Mouse (Mus musculus) lung, embryonic 14.5 days (tissue): ENCODE results near the gene Antxr2. TPM values are rescaled to one million over a fixed set of nuclear protein-coding genes. Genes with fewer than 3 reads are reported as not detected.

Source experiments
- ATAC-seq: fragments of 200-750 bp; cut with Nextera tagmentation; 2 replicates; pipeline ENCODE4 v1.8.0; 2017; ENCODE audit warnings: mild to moderate bottlenecking, moderate TSS enrichment, moderate library complexity; ENCODE audit not compliant: insufficient read depth
- DNase-seq: peaks from one replicate; pipeline ENCODE4 v3.0.0-alpha.2; 2015
- H3K27ac ChIP-seq: fragments of 300-500 bp; sonication (generic); 2 replicates; pipeline ENCODE4 v1.5.1; 2014; ENCODE audit warnings: low read depth, mild to moderate bottlenecking, moderate library complexity
- H3K27me3 ChIP-seq: fragments of 300-500 bp; sonication (generic); 2 replicates; pipeline ENCODE4 v1.6.1; 2014; ENCODE audit warnings: low read length, control low read depth; ENCODE audit not compliant: insufficient read depth
- H3K36me3 ChIP-seq: fragments of 300-500 bp; sonication (generic); 2 replicates; pipeline ENCODE4 v1.6.1; 2014; ENCODE audit warnings: control low read depth; ENCODE audit not compliant: insufficient read depth
- H3K4me1 ChIP-seq: fragments of 300-500 bp; sonication (generic); 2 replicates; pipeline ENCODE4 v1.6.1; 2014; ENCODE audit warnings: antibody characterized with exemption, control low read depth; ENCODE audit not compliant: insufficient read depth
- H3K4me2 ChIP-seq: fragments of 300-500 bp; sonication (generic); 2 replicates; pipeline ENCODE4 v1.6.1; 2014; ENCODE audit warnings: mild to moderate bottlenecking
- H3K4me3 ChIP-seq: fragments of 300-500 bp; sonication (generic); 2 replicates; pipeline ENCODE4 v1.5.1; 2014; ENCODE audit warnings: low read depth, low read length
- H3K9ac ChIP-seq: fragments of 300-500 bp; sonication (generic); 2 replicates; pipeline ENCODE4 v1.6.1; 2014
- H3K9me3 ChIP-seq: fragments of 300-500 bp; sonication (generic); 2 replicates; pipeline ENCODE4 v1.6.1; 2016; ENCODE audit warnings: low read depth, low read length, control low read depth
- CTCF ChIP-seq: IDR thresholded peaks from 2 replicates; pipeline ENCODE4 v1.5.1; 2016; ENCODE audit warnings: antibody characterized with exemption, low read depth
- WGBS: fragments of 180-500 bp; shearing (Covaris S2); extraction: QIAGEN DNeasy Blood & Tissue Kit; methylation state at CpG from one replicate; pipeline ENCODE4 v1.1.7; 2014; 5-methylcytosine and 5-hydroxymethylcytosine counted together
- polyA plus RNA-seq: library from polyadenylated mRNA; unstranded; fragments of >200 nt; fragmentation: Nextera tagmentation; extraction: Ambion mirVana; gene quantifications from 2 replicates; pipeline ENCODE4 v1.2.1, GENCODE M21; 2014

Antxr2 gene
- polyA plus RNA-seq, 1 experiment from 2014 or later = 36.5 TPM

- peaks cover 23% of the 10 kb centered on the region; the same call in 1 of the 2 replicates for H3K36me3 ChIP-seq
- DNase-seq = no peak
Observed at GRCm38 (mm10) chr5:98019396-98019795, 11.4 kb downstream of the Antxr2 start.

GRCm38 (mm10) chr5:98018162-98018561 lies 12.7 kb downstream of the Antxr2 start:
- no peak overlapping the region for H3K9ac ChIP-seq
- no peak overlapping the region for H3K4me2 ChIP-seq
- no peaks in the 10 kb centered on the region for H3K4me1 ChIP-seq
- no peak for TF ChIP-seq CTCF
- no peak overlapping the region for H3K4me3 ChIP-seq
- H3K27me3 ChIP-seq = no peaks in the 10 kb centered on the region
- H3K36me3 ChIP-seq = peaks cover 21% of the 10 kb centered on the region; the same call in 1 of the 2 replicates
- no peaks in the 10 kb centered on the region for H3K9me3 ChIP-seq
- ATAC-seq (no peak), DNase-seq (no peak)
- 77% methylated on average over 6 of the region's 6 CpGs for WGBS
- no peak overlapping the region for H3K27ac ChIP-seq

More at GRCm38 (mm10) chr5:98019396-98019795, 11.4 kb downstream of the Antxr2 start:
- H3K9me3 ChIP-seq = no peaks in the 10 kb centered on the region
- no peak for TF ChIP-seq CTCF
- H3K4me1 ChIP-seq = no peaks in the 10 kb centered on the region
- H3K9ac ChIP-seq = no peak overlapping the region
- no peak for ATAC-seq
- H3K27ac ChIP-seq = no peak overlapping the region
- no peak overlapping the region for H3K4me2 ChIP-seq
- 76% methylated on average over 1 of the region's 1 CpGs for WGBS
- H3K4me3 ChIP-seq = no peak overlapping the region
- no peaks in the 10 kb centered on the region for H3K27me3 ChIP-seq

- H3K4me2 ChIP-seq = no peak overlapping the region
- no peak for DNase-seq
- no peak for ATAC-seq
- no peaks in the 10 kb centered on the region for H3K9me3 ChIP-seq
- no peak overlapping the region for H3K4me3 ChIP-seq
- H3K36me3 ChIP-seq = peaks cover 16% of the 10 kb centered on the region; the same call in 1 of the 2 replicates
- WGBS = 82% methylated on average over 20 of the region's 20 CpGs
- H3K9ac ChIP-seq = no peak overlapping the region
- TF ChIP-seq CTCF = no peak
- no peaks in the 10 kb centered on the region for H3K4me1 ChIP-seq
- H3K27me3 ChIP-seq = no peaks in the 10 kb centered on the region
- H3K27ac ChIP-seq = no peak overlapping the region
Observed at GRCm38 (mm10) chr5:98016247-98017203, 14.3 kb downstream of the Antxr2 start.

GRCm38 (mm10) chr5:98005751-98006150 lies 25.1 kb downstream of the Antxr2 start:
- H3K4me2 ChIP-seq = no peak overlapping the region
- H3K9me3 ChIP-seq = no peaks in the 10 kb centered on the region
- 98% methylated on average over 8 of the region's 8 CpGs for WGBS
- no peak overlapping the region for H3K27ac ChIP-seq
- TF ChIP-seq CTCF = no peak
- DNase-seq (no peak), ATAC-seq (no peak)
- H3K27me3 ChIP-seq = no peaks in the 10 kb centered on the region
- no peak overlapping the region for H3K9ac ChIP-seq
- peaks cover 26% of the 10 kb centered on the region; the same call in 1 of the 2 replicates for H3K36me3 ChIP-seq
- no peak overlapping the region for H3K4me3 ChIP-seq
- no peaks in the 10 kb centered on the region for H3K4me1 ChIP-seq

GRCm38 (mm10) chr5:97999261-97999824 lies 31.5 kb downstream of the Antxr2 start:
- no peak for TF ChIP-seq CTCF
- Histone ChIP-seq H3K9ac (no peak overlapping the region), H3K27ac (no peak overlapping the region), H3K4me2 (no peak overlapping the region), H3K27me3 (no peaks in the 10 kb centered on the region), H3K4me1 (no peaks in the 10 kb centered on the region), H3K4me3 (no peak overlapping the region), H3K36me3 (peaks cover 19% of the 10 kb centered on the region; the same call in 1 of the 2 replicates), H3K9me3 (no peaks in the 10 kb centered on the region)
- WGBS = 66% methylated on average over 2 of the region's 2 CpGs
- no peak for DNase-seq
- no peak for ATAC-seq

- H3K4me2 ChIP-seq = no peak overlapping the region
- DNase-seq (no peak), ATAC-seq (no peak)
- H3K9ac ChIP-seq = no peak overlapping the region
- H3K4me3 ChIP-seq = no peak overlapping the region
- no peaks in the 10 kb centered on the region for H3K4me1 ChIP-seq
- no peak for TF ChIP-seq CTCF
- no peak overlapping the region for H3K27ac ChIP-seq
- H3K9me3 ChIP-seq = no peaks in the 10 kb centered on the region
- H3K27me3 ChIP-seq = no peaks in the 10 kb centered on the region
- H3K36me3 ChIP-seq = peaks cover 6% of the 10 kb centered on the region; the same call in 1 of the 2 replicates
- 71% methylated on average over 6 of the region's 6 CpGs for WGBS
Observed at GRCm38 (mm10) chr5:97996500-97997176, 34.2 kb downstream of the Antxr2 start.
